Mouse (Mus musculus): Measurements from ENCODE around the gene Sema3d.

GRCm38 (mm10) chr5:12412595-12412994 lies 29.4 kb downstream of the Sema3d start:
- TF ChIP-seq CTCF (IDR thresholded peaks at IDR 0.05; ENCODE audit: low read depth, low read length) (no peak), TAL1 (conservative IDR thresholded peaks at IDR 0.05; ENCODE audit: low read depth, low read length) (no peak)
